Mouse (Mus musculus): ENCODE results near the gene Zbtb20.

GRCm38 (mm10) chr16:43172139-43172538, 296.5 kb downstream of the Zbtb20 start:
- no peak for TF ChIP-seq CTCF (IDR thresholded peaks at IDR 0.05; ENCODE audit: control insufficient read depth, insufficient read depth, insufficient read length)
- TF ChIP-seq MAX (IDR thresholded peaks at IDR 0.05): no peak
- TF ChIP-seq MYOD1 (IDR thresholded peaks at IDR 0.05; ENCODE audit: control insufficient read depth, insufficient read length, low read depth): no peak

Measured in C2C12 (cell line).